Mouse (Mus musculus): ENCODE measurements around the gene Gse1.
A peak's percentile ranks its signal among the peaks of the same experiment; 100 is the strongest.

Gse1 gene

DNA sequence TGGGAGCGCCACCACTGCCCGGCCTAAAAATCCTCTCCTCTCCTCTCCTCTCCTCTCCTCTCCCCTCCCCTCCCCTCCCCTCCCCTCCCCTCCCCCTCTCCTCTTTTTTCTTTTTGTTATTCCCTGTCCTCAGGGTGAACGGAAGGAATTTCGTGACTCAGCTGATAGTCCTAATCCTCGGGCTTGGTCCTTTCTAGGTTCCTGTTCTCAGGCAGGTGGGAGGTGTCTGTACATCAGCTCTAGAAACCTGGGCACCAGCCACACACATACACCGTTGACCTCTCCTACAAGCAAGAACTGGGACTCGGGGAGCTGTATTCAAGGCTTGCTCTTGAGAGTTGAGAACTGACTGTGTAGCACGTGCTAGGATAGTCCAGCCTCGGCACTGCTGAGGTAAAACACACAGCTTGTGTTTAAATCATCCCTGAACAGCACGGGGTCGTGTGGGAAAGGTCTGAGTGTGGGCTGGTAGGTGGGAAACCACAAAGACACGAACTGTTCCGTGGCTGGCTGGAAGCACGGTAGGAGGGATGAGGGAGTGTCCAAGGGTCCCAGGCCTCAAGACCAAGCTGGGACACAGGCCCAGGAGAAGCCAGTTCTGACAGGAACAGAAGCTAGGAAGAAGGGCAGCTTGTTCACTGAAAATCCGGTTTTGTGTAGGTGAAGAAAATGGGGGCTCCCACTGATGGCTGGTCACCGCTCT is 302.8 kb downstream of the Gse1 start:
- no peak for DNase-seq (ENCODE audit: extremely low spot score, low spot score)

DNA sequence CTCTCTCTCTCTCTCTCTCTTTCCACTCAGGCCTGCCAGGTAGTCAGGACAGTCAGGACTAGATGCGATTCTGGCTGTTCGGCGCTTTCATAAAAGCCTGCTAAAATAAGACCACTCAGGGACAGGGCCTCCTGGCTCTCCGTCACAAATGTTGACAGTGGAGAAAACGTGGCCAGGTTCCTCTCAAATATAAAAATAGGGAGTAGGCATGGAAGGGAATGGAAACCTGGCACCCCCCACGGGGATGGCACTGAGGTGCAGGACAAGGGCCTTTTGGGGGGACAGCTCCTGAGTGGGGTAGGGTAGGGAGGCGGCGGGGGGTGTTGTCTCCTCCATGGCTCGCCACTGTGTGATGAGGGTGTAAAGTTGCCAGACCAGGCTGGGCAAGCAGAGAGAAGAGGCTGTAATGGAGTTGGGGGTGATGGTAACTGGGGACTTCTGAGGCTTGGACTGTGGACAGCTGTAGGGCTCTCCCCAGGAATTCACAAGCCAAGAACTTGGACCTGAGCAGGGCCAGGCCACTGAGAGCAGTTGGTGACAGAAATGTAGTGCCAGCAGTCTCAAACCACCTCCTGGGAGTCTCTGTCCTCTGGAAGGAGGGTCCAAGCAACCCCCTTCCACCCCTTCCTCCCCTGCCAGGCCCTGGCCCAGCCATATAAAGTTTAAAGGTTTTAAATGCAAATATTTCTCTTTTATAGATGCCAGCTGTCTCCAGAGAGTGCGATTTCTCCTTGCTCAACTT is 303.7 kb downstream of the Gse1 start:
- DNase-seq (ENCODE audit: extremely low spot score, low spot score), result peak; percentile 46

GRCm38 (mm10) chr8:120532517-120533215 is 304.4 kb downstream of the Gse1 start:
- peak; percentile 58 for DNase-seq (ENCODE audit: extremely low spot score, low spot score)

- no peak for DNase-seq (ENCODE audit: extremely low spot score, low spot score)
These were observed 305.1 kb downstream of the Gse1 start for GRCm38 (mm10) chr8:120533380-120533779.

DNA sequence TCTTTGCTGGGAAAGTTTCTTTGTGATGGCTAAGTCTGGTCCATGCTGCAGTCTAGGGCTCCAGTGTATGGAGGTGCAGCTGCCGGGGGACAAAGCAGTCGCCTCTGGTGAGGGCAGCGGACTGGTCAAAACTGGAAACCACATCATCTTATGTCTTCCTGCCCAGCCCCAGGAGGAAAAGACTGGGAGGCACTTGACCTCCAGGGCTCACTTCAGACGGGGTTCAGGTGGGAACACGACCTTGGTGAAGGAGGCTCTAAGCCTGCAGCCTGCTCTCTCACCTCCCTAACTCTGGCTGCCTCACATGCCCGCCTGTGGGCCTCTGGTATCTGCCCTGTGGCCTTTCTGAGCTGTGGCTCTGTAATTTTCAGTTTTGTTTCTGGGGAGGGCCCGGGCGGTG is 305.8 kb downstream of the Gse1 start:
- no peak for DNase-seq (ENCODE audit: extremely low spot score, low spot score)

- DNase-seq (ENCODE audit: extremely low spot score, low spot score), result peak; percentile 91
These were observed 306.5 kb downstream of the Gse1 start for GRCm38 (mm10) chr8:120534504-120535368.

DNA sequence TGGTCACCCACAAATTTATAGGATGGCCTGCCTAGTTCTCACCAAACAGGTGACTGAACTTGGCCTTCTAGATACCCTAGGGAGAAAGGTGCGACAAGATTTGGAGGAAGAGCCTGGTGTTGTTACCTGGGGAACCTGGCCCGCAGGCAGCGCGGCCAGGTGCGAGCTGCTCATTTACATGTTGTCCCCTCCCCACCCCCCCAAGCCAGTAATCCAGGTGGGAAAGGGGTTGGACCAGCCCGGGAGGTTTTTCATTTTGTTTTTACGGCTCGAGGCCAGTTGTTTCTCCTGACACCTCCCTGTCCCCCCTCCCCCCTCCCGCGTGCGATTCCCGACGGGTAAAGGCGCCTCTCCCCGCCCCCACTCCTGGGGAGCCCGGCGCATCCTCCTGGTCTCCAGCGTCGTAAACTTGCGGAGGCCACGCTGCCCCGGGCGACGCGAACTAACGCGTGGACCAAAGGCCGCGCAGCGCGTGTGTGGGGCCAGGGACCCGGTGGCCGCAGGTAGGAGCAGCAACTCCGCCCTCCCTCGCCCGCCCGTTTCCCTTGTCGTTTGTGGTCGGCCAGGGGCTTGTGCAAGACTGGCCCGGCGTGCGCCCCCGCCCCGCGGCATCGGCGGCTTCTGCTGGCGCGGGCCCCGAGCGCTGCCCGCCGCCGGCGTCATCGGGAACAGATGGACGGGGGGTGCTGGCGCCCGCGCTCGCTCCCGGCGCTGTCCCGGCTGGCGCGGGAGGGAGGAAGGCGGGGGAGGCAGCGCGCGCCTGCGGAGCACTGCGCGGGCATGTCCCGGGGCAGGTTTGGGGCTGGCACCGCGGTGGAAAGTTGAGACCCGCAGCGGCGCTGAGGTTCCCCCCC is 307.4 kb downstream of the Gse1 start:
- peak; percentile 72 for DNase-seq (ENCODE audit: extremely low spot score, low spot score)

DNA sequence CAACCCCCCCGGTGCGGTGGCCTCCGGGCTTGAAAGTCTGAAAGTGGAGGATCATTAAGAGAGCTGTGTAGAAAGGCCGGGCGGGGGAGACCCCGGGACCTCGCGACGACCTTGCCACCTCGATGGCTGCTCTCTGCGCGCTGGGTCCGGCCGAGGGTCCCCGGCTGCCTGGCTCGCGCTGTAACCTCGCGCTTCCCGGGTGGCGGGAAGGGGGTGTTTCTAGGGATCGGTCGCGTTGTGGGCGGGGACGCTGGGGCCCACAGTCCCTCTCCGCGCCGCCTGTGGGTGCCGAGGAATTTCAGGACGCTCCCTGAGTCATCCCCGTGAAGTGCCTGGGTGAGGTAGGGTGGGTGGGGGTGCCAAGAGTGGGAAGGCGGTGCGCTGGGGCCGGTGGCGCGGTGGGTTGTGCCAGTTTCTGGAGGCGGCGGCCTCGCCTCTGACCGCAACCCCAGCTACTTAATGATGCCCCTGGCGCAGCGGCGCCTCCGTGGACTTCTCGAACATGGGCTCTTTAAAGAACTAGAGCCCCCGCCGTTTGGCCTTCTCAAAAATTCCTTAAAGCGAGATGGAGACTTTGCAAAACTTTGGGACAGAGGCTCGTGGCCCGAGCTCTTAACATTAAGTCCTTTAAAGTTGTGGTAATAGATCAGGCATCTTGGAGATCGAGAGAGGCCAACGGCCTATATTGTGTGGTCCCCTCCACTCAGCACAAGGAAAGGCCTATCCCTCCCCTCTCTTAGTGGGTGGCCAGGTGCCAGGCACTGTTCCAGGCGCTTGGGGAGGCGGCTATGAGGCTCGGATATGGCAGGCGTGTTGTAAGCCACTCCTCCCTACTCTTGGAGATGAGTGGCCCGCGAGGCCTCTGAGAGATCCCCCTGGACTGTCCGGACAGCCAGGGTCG is 308.3 kb downstream of the Gse1 start:
- peak; percentile 72 for DNase-seq (ENCODE audit: extremely low spot score, low spot score)

- DNase-seq (ENCODE audit: extremely low spot score, low spot score), result peak; percentile 90
These were observed 309.1 kb downstream of the Gse1 start for GRCm38 (mm10) chr8:120537207-120537817.

- DNase-seq (ENCODE audit: extremely low spot score, low spot score), result peak; percentile 70
These were observed 309.7 kb downstream of the Gse1 start for GRCm38 (mm10) chr8:120537818-120538396.

GRCm38 (mm10) chr8:120538397-120539240 is 310.4 kb downstream of the Gse1 start:
- peak; percentile 79 for DNase-seq (ENCODE audit: extremely low spot score, low spot score)

DNA sequence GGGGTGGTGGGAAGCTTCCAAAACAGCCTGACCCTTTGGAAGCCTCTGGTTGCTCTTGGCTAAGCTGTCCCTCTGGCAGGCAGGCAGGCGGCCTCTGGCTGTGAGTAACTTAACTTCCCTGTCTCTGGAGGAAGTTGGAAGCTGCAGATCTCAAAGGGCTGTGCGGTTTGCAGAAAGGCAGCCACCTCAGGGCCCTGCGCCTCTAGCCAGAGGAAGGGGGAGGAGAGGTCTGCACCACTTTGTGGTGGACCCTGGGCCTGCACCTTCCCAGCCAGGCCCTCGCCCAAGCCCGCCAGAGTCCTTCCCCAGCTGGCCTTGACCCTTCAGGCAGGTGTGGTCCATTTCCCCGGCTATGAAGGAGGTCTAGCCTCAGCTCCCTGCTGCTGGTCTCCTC is 311.1 kb downstream of the Gse1 start:
- no peak for DNase-seq (ENCODE audit: extremely low spot score, low spot score)

DNA sequence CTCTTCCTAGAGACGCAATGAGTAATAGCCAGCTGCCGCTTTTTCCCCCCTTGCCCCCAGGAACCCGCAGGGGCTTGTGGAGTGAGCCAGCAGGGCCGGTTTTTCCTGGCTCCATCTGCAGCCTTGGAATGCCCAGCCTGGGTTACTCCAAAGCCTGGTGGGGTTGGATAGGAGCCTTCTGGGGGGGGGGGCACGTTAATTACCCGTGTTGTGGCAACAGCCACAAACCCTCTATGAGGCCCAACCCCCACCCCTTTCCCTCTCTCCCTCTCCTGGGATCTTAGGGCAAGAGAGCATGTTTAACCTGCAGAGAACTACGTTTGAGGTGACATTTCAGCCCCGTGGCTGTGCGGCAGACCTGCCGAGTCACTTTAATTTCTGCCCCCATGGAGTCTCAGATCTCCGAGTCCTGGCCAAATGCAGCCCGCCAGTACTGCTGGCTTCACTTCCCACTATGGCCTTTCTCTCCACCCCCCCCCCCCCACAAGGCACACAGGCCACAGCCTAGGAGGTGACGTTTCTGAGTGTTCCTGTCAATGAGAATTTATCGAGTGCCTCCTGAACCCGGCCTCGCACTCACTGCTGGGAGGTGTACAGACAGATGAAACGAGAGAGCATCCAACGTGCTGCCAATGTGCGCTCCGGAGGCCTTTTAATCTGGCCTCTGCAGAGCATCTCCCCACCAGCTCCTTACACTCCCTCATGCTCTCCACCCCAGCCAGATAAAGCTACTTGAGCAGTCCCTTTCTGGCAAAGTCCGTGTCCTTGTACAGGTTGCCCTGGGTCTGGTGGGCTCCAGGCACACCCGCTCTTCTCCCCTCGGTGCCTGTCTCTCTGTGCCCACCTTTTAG is 311.7 kb downstream of the Gse1 start:
- DNase-seq (ENCODE audit: extremely low spot score, low spot score), result no peak

DNA sequence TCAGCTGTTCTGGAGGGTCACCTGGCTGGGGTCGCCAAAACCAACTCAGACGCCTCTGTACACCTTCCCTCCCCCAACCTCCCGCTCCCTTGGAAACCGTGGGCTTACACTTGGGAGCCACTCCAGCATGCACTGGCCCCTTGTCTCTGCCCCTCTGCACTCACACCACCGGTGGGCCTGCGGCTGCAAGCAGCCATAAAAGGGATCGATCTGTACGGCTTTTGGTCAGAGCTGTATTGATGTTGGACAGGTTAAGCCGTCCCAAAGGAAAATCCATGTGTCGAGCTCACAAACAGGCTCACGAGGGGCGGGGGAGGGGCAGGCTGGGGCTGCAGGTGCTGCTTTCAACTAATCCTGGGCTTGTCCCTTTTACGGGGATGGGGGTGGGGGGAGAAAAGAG is 314.7 kb downstream of the Gse1 start:
- DNase-seq (ENCODE audit: extremely low spot score, low spot score), result no peak

GRCm38 (mm10) chr8:120543416-120544055 is 315.3 kb downstream of the Gse1 start:
- DNase-seq (ENCODE audit: extremely low spot score, low spot score), result no peak

DNA sequence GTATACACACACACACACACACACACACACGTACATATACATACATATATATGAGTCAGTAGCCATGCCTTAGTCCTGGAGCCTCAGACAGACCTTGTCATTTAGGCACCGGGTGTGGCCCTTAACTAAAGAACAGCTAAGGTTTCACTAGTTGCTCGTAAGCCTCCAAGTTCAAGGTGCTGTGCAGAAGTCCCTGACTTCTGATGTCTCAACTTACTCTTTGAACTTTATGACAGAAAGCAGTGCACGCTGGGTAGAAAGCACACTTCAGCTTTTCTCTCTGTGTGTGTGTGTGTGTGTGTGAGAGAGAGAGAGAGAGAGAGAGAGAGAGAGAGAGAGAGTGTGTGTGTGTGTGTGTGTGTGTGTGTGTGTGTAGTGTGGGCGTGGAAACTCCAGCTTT is 315.9 kb downstream of the Gse1 start:
- DNase-seq (ENCODE audit: extremely low spot score, low spot score), result no peak

Measured in neural tube, embryonic 10.5 days (tissue).